Mouse (Mus musculus) bone marrow macrophage, adult 2 months (primary cell): Measurements from ENCODE around the gene Arhgef16.

Experiments
- CTCF ChIP-seq: IDR thresholded peaks from 2 replicates; pipeline ENCODE4 v1.5.1; 2012; ENCODE audit warnings: low read depth, mild to moderate bottlenecking, low read length, moderate library complexity
- POLR2A ChIP-seq: IDR thresholded peaks from 2 replicates; pipeline ENCODE4 v1.6.1; 2012; ENCODE audit warnings: mild to moderate bottlenecking, low read depth, low read length, borderline replicate concordance

GRCm38 (mm10) chr4:154336650-154337049, 35.2 kb upstream of the Arhgef16 start:
- no peak for TF ChIP-seq CTCF
- no peak for TF ChIP-seq POLR2A
